Mouse (Mus musculus): Measurements from ENCODE around the gene Vmac. TPM values are rescaled to one million over a fixed set of nuclear protein-coding genes. Genes with fewer than 3 reads are reported as not detected.

Gene Vmac
- polyA plus RNA-seq, 1 experiment, result 18.0 TPM

DNA sequence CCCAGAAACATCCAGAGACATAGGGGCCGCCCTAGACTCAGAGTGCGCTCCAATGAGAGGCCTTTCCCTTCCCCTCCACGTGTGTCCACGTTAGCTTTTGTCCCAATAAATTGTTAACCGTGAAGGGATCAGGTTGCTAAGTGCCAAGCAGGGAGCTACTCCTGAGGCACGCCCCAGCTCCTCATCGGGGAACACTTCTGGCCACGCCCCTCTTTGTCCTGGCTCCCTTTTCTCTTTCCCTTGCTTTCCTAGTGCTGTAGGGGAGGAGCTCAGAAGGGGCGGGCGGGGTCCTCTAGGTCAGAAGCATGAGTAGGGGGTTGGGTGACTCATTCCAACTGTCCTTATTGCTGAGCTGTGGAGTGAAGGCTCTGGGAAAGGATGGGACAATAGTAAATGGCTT, 53.5 kb downstream of the Vmac start:
- WGBS, result 4% methylated on average over 10 of the region's 10 CpGs
- peaks cover 7% of the 10 kb centered on the region; the same call in 1 of the 2 replicates for H3K4me1 ChIP-seq (ENCODE audit: control insufficient read depth, insufficient read depth, insufficient read length, low read length)
- H3K27ac ChIP-seq (ENCODE audit: insufficient read depth, low read depth, low read length), result no peak overlapping the region
- H3K4me3 ChIP-seq (ENCODE audit: low read depth, low read length), result no peak overlapping the region
- no peaks in the 10 kb centered on the region for H3K27me3 ChIP-seq (ENCODE audit: control insufficient read depth, insufficient read depth, low read length)
- no peaks in the 10 kb centered on the region for H3K36me3 ChIP-seq (ENCODE audit: control insufficient read depth, insufficient read depth, low read length)
- TF ChIP-seq CTCF (IDR thresholded peaks at IDR 0.05; ENCODE audit: extremely low read depth, insufficient read length, insufficient replicate concordance, low read depth, low read length), result no peak
- no peak for TF ChIP-seq POLR2A (IDR thresholded peaks at IDR 0.05; ENCODE audit: low read depth, low read length)

Other genes starting within 250 kb of the Vmac start
- gene Ptprs, start 241.5 kb downstream of the Vmac start, polyA plus RNA-seq (2012; rRNA removed), result 42.5 and 54.1 TPM in 2 replicates
- gene Znrf4, start 205.6 kb downstream of the Vmac start, polyA plus RNA-seq (2012; rRNA removed), result not detected in 2 replicates
- gene Gm20219, start 163.6 kb downstream of the Vmac start, polyA plus RNA-seq (2012; rRNA removed), result 2.7 TPM in 2 replicates
- gene Safb2, start 133.4 kb downstream of the Vmac start, polyA plus RNA-seq (2012; rRNA removed), result 69.2 and 110 TPM in 2 replicates
- 47.8 and 95.7 TPM in 2 replicates for gene Safb, start 133.2 kb downstream of the Vmac start, polyA plus RNA-seq (2012; rRNA removed)
- 136 and 142 TPM in 2 replicates for gene 2410015M20Rik, start 108.3 kb downstream of the Vmac start, polyA plus RNA-seq (2012; rRNA removed)
- gene Rpl36, start 104.6 kb downstream of the Vmac start, polyA plus RNA-seq (2012; rRNA removed), result 1,882 and 2,245 TPM in 2 replicates
- gene Lonp1, start 91.1 kb downstream of the Vmac start, polyA plus RNA-seq (2012; rRNA removed), result 31.1 and 55.7 TPM in 2 replicates
- gene Catsperd, start 89.9 kb downstream of the Vmac start, polyA plus RNA-seq (2012; rRNA removed), result 0.09 and 0.25 TPM in 2 replicates
- gene Ranbp3, start 44.7 kb downstream of the Vmac start, polyA plus RNA-seq (2012; rRNA removed), result 37.2 and 65.1 TPM in 2 replicates
- gene Ndufa11, start 255 bp downstream of the Vmac start, polyA plus RNA-seq (2012; rRNA removed), result 662 and 1,009 TPM in 2 replicates
- 34.9 and 36.8 TPM in 2 replicates for gene Nrtn, start 39.5 kb upstream of the Vmac start, polyA plus RNA-seq (2012; rRNA removed)
- 32.1 and 55.6 TPM in 2 replicates for gene Dus3l, start 46.7 kb upstream of the Vmac start, polyA plus RNA-seq (2012; rRNA removed)
- gene Prr22, start 52.2 kb upstream of the Vmac start, polyA plus RNA-seq (2012; rRNA removed), result 2.0 and 3.7 TPM in 2 replicates
- 7.7 and 15.4 TPM in 2 replicates for gene Rfx2, start 113.0 kb upstream of the Vmac start, polyA plus RNA-seq (2012; rRNA removed)
- gene Acsbg2, start 156.4 kb upstream of the Vmac start, polyA plus RNA-seq (2012; rRNA removed), result not detected in 2 replicates
- gene 1700061G19Rik, start 157.5 kb upstream of the Vmac start, polyA plus RNA-seq (2012; rRNA removed), result not detected in 2 replicates
- gene Mllt1, start 217.4 kb upstream of the Vmac start, polyA plus RNA-seq (2012; rRNA removed), result 25.0 and 46.3 TPM in 2 replicates